Mouse (Mus musculus) spleen, adult 2 months (tissue): ENCODE measurements around the gene Aldh16a1.

ENCODE experiments used
- CTCF ChIP-seq: fragments of 200-500 bp; IDR thresholded peaks from 2 replicates; pipeline ENCODE4 v1.5.1; 2011; ENCODE audit warnings: mild to moderate bottlenecking, inconsistent platforms; ENCODE audit not compliant: insufficient read depth, insufficient read length, insufficient replicate concordance; ENCODE audit errors: extremely low read depth
- POLR2A ChIP-seq: fragments of 200-500 bp; IDR thresholded peaks from 2 replicates; pipeline ENCODE4 v1.6.1; 2011; ENCODE audit warnings: low read depth, low read length, inconsistent platforms

GRCm38 (mm10) chr7:45164833-45165232 lies 10.4 kb upstream of the Aldh16a1 start:
- no peak for TF ChIP-seq CTCF
- TF ChIP-seq POLR2A = no peak
